14 mouse cellular contexts compared by ENCODE assay signal in the genomic region with DNA sequence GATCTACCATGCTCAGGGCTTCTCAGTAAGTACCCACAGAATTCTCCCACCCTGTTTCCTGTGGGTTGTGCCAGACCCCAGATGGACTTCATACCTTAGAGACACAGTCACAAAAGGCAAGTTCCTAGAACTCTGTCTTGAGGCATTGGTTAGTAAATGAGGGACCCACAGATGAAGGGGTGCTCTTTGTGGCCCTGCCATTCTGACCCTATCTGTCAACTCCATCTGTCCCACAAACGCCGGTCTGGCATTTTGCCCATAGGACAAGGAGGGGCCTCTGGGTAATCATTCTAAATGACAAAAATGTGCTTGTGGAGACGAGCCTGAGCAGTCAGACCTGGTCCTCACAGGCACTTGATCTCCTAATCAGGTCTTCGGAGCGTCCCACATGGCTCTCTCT.
"Had no signal": no experiment of that assay in that cellular context is flagged by ENCODE, and none has a peak within 500 bp of the region (broad histone marks: within the 10 kb centered on the region; RNA-seq: fewer than 3 reads in every experiment).

No protein-coding gene starts in this region.

- H3K36me3 ChIP-seq: limb, embryonic 10.5 days; liver, embryonic 15.5 days; midbrain, embryonic 12.5 days; neural tube, embryonic 13.5 days had no signal

- H3K27ac ChIP-seq: kidney, postnatal 0 days; limb, embryonic 10.5 days; liver, embryonic 15.5 days; midbrain, embryonic 12.5 days; neural tube, embryonic 13.5 days; stomach, postnatal 0 days had no signal

- H3K9me3 ChIP-seq: limb, embryonic 10.5 days; liver, embryonic 15.5 days; midbrain, embryonic 12.5 days; neural tube, embryonic 13.5 days had no signal

- DNase-seq: kidney, adult 8-10 months; kidney, postnatal 36 days; layer of hippocampus, adult 9-11 months; thymus, postnatal 4 days had no signal

- H3K4me2 ChIP-seq: liver, embryonic 11.5 days; liver, embryonic 15.5 days; midbrain, embryonic 12.5 days; neural tube, embryonic 13.5 days had no signal

- ATAC-seq: inflammation-experienced regulatory T-cells, adult 6 months; intestine, postnatal 0 days; midbrain, embryonic 16.5 days had no signal

- H3K9ac ChIP-seq: liver, embryonic 15.5 days; midbrain, embryonic 12.5 days; neural tube, embryonic 13.5 days had no signal

- H3K4me1 ChIP-seq: limb, embryonic 10.5 days; liver, embryonic 15.5 days had no signal

- H3K4me3 ChIP-seq: limb, embryonic 10.5 days; liver, embryonic 15.5 days; midbrain, embryonic 12.5 days; neural tube, embryonic 13.5 days had no signal

- H3K27me3 ChIP-seq: liver, embryonic 15.5 days; midbrain, embryonic 12.5 days; neural tube, embryonic 13.5 days had no signal
